Mouse (Mus musculus) granulocyte monocyte progenitor cell, adult 5-6 weeks (primary cell): ENCODE measurements at regions not wholly inside any gene's neighbourhood (a gene's known extent, or its start where the extent isn't known, plus 50 kb on each side); places are given as distances from the start of the nearest gene placed in this dataset.

Experiments used
- ATAC-seq: replicated peaks from 2 replicates; pipeline ENCODE4 v1.8.0; 2016; ENCODE audit warnings: mild to moderate bottlenecking, moderate TSS enrichment, inconsistent platforms; ENCODE audit not compliant: poor library complexity, severe bottlenecking

DNA sequence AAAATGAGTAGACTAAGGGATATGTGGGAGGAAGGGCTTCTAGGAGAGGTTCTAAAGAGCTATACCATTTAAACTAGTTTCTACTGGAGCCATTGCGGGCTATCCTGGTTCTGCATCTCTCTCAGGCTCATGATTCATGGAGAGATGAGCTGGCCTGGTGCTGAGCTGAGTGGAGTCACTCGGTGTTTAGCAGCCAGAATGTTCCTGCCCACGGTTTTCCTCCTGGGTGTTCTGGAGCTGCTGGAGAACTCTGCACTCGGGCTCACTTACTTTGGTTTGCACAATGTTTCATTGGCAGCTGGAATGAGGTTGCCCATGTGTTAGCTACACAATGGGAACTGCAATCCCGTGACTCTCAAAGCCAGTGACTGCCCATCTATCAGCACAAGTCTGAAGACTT, 79.0 kb upstream of the Cox10 start:
- ATAC-seq = no peak

DNA sequence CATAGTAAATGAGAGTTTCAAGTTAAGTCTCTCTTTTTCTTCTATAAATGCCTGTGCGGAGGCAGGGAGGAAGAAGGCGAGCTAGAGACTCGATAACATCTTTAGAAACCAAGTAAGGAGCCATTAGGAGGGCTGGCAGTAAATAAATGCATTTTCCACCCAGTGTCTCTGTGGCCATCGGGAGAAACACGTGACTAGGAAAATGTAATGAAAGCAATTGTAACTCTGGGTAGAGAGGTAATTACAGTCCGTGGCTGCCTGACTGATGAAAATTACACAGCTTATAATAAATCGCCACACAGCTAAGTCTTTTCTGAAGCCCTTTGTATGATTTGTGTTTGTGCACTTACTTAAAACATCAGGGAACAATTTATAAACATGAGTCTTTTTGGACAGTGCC, 77.4 kb upstream of the Cox10 start:
- no peak for ATAC-seq

DNA sequence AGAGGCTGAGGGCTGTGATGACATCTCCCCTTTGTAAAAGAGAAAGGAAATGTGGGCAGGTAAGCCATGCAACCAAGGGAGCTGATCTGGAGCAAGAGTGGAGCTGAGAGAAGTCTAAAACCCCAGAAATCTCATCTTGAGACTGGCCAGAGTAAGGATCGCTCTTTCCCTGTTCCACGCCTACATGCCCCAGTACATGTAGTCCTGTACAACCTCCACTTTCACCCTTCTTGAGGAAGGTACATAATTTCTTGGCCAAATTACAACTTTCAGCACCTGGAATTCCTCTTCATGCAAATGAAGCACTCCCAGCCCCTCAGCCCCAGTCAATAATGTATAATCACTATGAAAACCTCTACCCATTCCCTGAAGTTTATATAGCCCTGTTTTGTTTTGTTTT, 60.2 kb upstream of the Cox10 start:
- ATAC-seq = no peak

DNA sequence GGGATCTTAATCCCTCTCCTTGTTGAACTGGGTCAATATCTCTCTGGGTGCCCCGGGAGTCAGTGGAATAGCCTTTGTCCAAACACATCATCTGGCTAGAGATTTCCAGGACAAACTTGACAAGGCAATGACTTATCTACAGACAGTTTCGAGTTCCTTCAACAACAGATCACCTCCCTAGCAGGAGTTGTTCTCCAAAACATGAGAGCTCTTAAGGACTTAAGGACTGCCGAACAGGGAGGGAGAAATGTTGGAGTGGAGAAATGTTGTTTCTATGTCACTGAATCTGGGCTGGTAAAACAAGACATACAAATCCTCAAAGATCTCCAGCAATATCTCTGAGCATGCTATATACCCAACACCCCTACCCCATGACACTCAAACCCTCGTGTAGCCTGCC, 59.7 kb upstream of the Cox10 start:
- ATAC-seq = no peak

DNA sequence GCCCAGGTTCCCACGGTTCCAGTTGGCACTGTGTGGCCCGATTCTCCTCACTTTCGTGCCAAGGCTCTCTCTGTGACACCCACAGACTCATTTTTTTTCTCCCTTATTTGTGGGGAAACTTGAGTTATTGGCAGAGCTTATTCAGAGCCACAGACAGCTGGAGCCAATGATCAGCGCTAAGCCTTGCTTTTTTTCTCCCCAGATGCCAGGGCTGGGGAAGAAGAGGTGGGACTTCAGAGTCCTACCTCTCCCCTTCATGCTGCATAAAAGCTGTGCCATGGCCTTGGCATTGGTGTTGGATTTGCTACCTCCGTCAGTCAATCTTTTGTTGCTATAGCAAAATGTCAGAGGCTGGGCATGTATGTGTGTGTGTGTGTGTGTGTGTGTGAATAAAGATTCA, 56.5 kb upstream of the Cox10 start:
- ATAC-seq = no peak

DNA sequence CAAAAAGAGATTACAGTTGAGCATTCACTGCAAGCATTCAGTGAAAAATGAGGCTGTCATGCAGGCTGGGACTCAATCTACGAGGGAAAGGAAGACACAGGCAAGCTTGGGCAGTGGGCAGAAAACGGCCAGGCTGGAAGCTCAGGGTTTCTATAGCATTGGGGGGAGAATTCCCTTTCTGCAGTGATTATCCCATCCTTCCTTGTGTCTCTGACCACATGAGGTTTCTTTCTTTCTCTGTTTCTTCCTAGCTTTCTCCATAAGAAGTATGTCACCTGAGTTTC, 56.0 kb upstream of the Cox10 start:
- no peak for ATAC-seq

DNA sequence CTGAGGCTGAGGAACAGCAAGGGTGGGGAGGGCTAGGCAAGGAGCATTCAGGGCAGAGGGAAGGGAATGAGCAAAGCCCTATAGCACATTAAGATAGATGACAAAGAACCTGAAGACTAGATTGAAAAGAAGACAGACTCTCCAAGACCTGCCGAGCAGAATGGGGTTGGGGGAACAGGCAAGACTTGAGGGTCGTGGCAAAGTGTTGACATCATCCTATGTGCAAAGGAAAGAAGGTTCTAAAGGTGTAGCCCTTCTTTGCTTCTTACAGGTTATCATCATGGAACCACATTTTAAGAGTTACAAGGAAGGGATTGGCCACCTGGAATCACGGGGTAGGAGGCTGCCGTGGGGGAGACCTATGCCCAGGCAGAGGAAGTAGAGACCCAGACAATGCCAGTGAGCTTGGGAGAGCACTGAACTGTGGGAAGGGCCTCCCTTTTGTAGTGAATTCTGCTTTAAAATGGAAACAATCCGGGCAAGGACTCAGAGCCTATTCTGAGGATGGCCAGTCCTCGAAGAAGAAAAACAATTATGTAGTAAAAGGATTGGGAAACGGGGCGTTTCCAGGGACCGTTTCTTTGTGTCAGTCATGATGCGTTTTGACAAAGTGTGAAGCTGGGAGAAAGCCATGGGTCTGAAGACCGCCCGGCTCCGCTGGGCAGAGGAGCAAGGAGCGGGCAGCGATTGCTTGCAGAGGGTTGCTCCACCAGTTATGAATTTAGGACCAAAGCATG, 55.5 kb upstream of the Cox10 start:
- no peak for ATAC-seq
